Mouse (Mus musculus) liver, adult 2 months (tissue): ENCODE measurements around the gene Dnmt3a. TPM values are rescaled to one million over a fixed set of nuclear protein-coding genes. Genes with fewer than 3 reads are reported as not detected.
A peak's percentile ranks its signal among the peaks of the same experiment; 100 is the strongest.

Experiments
- DNase-seq: peaks from one replicate; pipeline ENCODE4 v3.0.0-alpha.2; 2011; ENCODE audit warnings: low read depth, low spot score; ENCODE audit errors: extremely low read depth
- H3K27ac ChIP-seq: fragments of 200-500 bp; replicated peaks from 2 replicates; pipeline ENCODE4 v1.5.1; 2012; ENCODE audit warnings: low read depth, mild to moderate bottlenecking, control low read depth, inconsistent platforms, low read length; ENCODE audit not compliant: insufficient read depth
- H3K27me3 ChIP-seq: fragments of 200-500 bp; 2 replicates; pipeline ENCODE4 v1.6.1; 2012; ENCODE audit warnings: mild to moderate bottlenecking, moderate library complexity, low read length, inconsistent platforms; ENCODE audit not compliant: control insufficient read depth, insufficient read depth
- H3K36me3 ChIP-seq: fragments of 200-500 bp; 2 replicates; pipeline ENCODE4 v1.6.1; 2012; ENCODE audit warnings: low read length, inconsistent platforms; ENCODE audit not compliant: control insufficient read depth, insufficient read depth
- H3K4me1 ChIP-seq: fragments of 200-500 bp; 2 replicates; pipeline ENCODE4 v1.6.1; 2011; ENCODE audit warnings: low read length; ENCODE audit not compliant: control insufficient read depth, insufficient read depth
- H3K4me3 ChIP-seq: fragments of 200-500 bp; 2 replicates; pipeline ENCODE4 v1.5.1; 2011; ENCODE audit warnings: low read depth, mild to moderate bottlenecking, control low read depth, low read length, moderate library complexity; ENCODE audit not compliant: insufficient read depth
- H3K79me2 ChIP-seq: fragments of 200-500 bp; 2 replicates; pipeline ENCODE4 v1.6.1; 2012; ENCODE audit warnings: inconsistent platforms, mild to moderate bottlenecking, low read length, moderate library complexity; ENCODE audit not compliant: control insufficient read depth, insufficient read depth
- H3K9ac ChIP-seq: fragments of 200-500 bp; 2 replicates; pipeline ENCODE4 v1.6.1; 2012; ENCODE audit warnings: low read depth, mild to moderate bottlenecking, control low read depth, inconsistent platforms, low read length
- CTCF ChIP-seq: fragments of 200-500 bp; IDR thresholded peaks from 2 replicates; pipeline ENCODE4 v1.5.1; 2011; ENCODE audit warnings: low read depth, low read length, control low read depth
- POLR2A ChIP-seq: fragments of 200-500 bp; IDR thresholded peaks from 2 replicates; pipeline ENCODE4 v1.6.1; 2011; ENCODE audit warnings: low read length, control low read depth; ENCODE audit not compliant: insufficient read depth; ENCODE audit errors: extremely low read depth
- WGBS: fragments of 180-500 bp; shearing (Covaris S2); methylation state at CpG from one replicate; pipeline ENCODE4 v1.1.7; 2018; 5-methylcytosine and 5-hydroxymethylcytosine counted together
- polyA plus RNA-seq: library from polyadenylated mRNA; depleted of rRNA; stranded (reverse); fragments of >200 nt; gene quantifications from 2 replicates; pipeline ENCODE4 v1.2.3, GENCODE M21; 2012
- total RNA-seq: library from RNA; depleted of rRNA; stranded (reverse); fragments of >200 nt; gene quantifications from 2 replicates; pipeline ENCODE4 v1.2.3, GENCODE M21; 2014

The Dnmt3a gene
- total and polyA plus RNA-seq, 2 experiments = 4.0 to 7.9 TPM

DNA sequence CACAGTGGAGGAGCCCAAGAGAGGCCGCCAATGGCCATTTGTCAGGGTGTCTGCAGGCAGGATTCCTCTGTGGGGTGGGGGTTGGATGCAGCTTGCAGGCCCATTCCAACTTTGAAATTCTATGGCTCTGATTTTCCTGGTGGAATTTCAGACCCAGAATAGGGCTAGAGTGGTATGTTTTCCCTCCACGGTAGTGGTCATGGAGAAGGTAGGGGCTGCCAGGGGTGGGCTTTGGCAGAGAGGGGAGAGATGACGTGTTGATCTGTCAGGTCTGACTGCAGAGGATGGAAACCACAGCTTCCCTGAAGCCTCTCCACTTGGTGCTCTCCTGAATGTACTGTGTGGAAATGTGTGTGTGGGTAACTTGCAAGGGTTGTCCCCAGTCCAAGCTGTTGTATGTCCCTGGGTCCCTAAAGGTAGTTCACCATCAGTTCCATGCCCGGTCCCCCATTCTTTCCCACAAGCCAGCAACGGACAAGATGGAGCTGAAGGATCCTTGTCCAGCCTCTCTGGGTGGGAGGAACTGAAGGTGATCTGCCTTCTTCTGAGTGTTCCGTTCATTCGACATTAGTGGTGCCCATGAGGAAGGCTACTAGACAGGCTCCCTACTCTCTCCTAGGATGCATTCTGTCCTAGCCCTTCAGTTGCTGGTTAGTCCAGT is 3.8 kb downstream of the Dnmt3a start:
- Histone ChIP-seq H3K79me2 (peaks cover 55% of the 10 kb centered on the region), H3K27ac (no peak overlapping the region), H3K9ac (no peak overlapping the region), H3K4me3 (no peak overlapping the region), H3K36me3 (no peaks in the 10 kb centered on the region), H3K27me3 (no peaks in the 10 kb centered on the region), H3K4me1 (peaks cover 31% of the 10 kb centered on the region)
- no peak for DNase-seq
- TF ChIP-seq CTCF (no peak), POLR2A (no peak)
- 78% methylated on average over 7 of the region's 7 CpGs for WGBS

DNA sequence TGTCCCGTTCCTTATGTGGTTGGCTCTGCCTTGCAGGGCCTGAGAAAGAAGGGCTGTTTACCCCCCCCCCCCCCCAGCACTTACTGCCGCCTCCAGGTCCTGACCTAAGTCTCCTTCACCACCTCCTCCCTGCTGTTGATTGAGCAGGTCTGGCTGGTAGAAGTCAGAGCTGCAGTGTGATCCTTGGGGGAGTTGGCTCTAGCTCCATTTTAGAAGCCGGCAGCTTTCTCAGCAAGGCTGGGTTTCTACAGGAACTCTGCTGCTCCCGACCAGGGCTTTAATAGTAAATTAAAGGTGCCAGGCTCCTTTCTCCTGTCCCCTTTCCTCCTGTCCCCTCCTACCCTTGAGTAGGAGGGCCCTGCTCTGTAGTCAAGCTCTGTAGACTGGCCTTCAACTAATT is 4.6 kb downstream of the Dnmt3a start:
- Histone ChIP-seq H3K79me2 (peaks cover 63% of the 10 kb centered on the region), H3K36me3 (no peaks in the 10 kb centered on the region), H3K4me3 (no peak overlapping the region), H3K27me3 (no peaks in the 10 kb centered on the region), H3K27ac (no peak overlapping the region), H3K9ac (no peak overlapping the region), H3K4me1 (peaks cover 36% of the 10 kb centered on the region)
- DNase-seq = no peak
- TF ChIP-seq POLR2A (no peak), CTCF (no peak)
- WGBS = 61% methylated on average over 4 of the region's 4 CpGs

DNA sequence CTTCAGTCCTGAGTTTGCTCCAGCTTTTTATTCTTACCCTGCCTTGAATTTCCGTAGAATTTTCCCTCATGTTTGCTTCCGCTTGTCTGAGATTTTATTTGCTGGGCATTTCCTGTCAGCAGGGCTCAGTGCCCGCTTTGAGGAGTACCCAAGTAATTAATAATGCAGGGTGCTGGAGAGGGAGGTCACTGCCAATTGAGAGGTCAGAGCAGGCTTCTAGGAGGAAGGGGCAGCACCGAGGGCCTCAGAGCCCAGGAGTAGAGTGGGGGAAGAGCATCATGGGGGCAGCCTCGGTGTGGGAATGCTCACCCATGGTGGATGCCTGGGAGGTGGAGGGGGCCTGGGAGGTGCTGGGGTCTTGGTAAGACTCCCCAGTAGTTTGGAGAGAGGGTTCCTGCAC is 5.8 kb downstream of the Dnmt3a start:
- Histone ChIP-seq H3K27me3 (no peaks in the 10 kb centered on the region), H3K79me2 (peaks cover 71% of the 10 kb centered on the region), H3K36me3 (no peaks in the 10 kb centered on the region), H3K27ac (peak overlapping the region; percentile 31; the same call in 1 of the 2 replicates), H3K4me1 (peaks cover 32% of the 10 kb centered on the region), H3K9ac (no peak overlapping the region), H3K4me3 (no peak overlapping the region)
- no peak for DNase-seq
- 48% methylated on average over 5 of the region's 5 CpGs for WGBS
- TF ChIP-seq POLR2A = no peak
- TF ChIP-seq CTCF = no peak

DNA sequence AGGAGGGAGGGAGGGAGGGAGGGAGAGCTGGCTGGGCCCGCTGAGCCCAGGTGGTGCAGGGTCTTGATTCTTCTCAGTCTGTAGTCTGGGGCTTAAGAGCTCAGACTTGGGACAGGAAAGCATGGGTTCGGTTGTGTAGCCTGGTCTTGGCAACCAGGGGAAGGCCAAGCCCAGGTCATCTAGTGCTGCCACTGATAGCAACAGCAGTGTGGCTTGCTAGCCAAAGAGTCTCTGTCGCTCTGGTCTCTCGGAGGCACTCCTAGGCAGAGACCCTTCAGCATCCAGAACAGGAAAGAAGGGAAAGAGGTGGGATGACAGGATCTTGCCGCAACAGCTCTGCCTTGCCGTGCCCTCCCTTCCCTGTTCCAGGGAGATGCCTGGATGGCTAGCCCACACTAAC is 6.4 kb downstream of the Dnmt3a start:
- Histone ChIP-seq H3K27me3 (no peaks in the 10 kb centered on the region), H3K4me1 (peaks cover 34% of the 10 kb centered on the region), H3K79me2 (peaks cover 76% of the 10 kb centered on the region), H3K36me3 (no peaks in the 10 kb centered on the region), H3K9ac (no peak overlapping the region), H3K27ac (no peak overlapping the region), H3K4me3 (no peak overlapping the region)
- TF ChIP-seq POLR2A (no peak), CTCF (no peak)
- DNase-seq = no peak
- 32% methylated on average over 6 of the region's 6 CpGs for WGBS

DNA sequence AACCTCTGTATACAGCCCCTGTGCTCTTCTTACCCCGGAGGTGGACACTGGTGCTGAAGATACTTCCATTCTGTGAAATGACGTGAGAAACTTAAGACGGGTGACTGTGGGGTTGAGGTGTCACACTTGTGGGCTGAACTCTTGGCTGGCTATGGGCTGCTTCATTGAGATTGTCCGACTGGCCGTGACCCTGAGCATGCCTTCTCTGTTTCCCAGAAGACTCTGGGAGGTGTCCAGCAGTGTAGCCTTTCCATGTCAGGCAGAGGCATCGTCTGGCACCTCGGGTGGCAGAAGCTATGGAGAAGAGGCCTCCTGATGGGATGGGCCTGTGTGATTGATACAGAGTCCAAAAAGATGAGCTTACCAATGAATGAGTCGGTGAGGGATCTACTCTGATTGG is 7.3 kb downstream of the Dnmt3a start:
- Histone ChIP-seq H3K4me1 (peaks cover 34% of the 10 kb centered on the region), H3K9ac (no peak overlapping the region), H3K4me3 (no peak overlapping the region), H3K79me2 (peaks cover 72% of the 10 kb centered on the region), H3K36me3 (no peaks in the 10 kb centered on the region), H3K27me3 (no peaks in the 10 kb centered on the region), H3K27ac (no peak overlapping the region)
- TF ChIP-seq CTCF = no peak
- no peak for DNase-seq
- 44% methylated on average over 8 of the region's 8 CpGs for WGBS

DNA sequence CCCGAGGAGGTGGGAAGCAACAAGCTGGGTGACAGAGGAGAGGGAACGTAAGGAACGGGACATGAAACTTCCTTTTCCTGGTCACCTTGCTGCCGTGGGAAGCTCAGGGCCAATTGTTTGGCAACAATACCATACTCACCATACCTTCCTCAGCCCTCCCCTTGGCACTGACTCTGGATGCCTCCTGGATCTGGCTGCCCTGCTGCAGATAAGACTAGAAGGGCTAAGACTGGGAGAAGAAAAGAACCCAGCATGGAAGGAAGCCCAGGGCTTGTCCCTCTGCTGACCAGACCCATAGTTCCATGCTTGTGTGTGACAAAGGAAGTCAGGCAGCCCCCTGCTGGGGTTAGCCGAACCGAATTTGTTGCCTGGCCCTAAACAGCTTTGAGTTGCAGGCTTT is 9.6 kb downstream of the Dnmt3a start:
- H3K27ac ChIP-seq = no peak overlapping the region
- no peak overlapping the region for H3K4me3 ChIP-seq
- peaks cover 74% of the 10 kb centered on the region for H3K79me2 ChIP-seq
- TF ChIP-seq POLR2A (no peak), CTCF (no peak)
- WGBS = 55% methylated on average over 6 of the region's 6 CpGs
- H3K9ac ChIP-seq = no peak overlapping the region
- H3K27me3 ChIP-seq = no peaks in the 10 kb centered on the region
- no peak for DNase-seq
- no peaks in the 10 kb centered on the region for H3K36me3 ChIP-seq
- H3K4me1 ChIP-seq = peaks cover 29% of the 10 kb centered on the region
